Mouse (Mus musculus) layer of hippocampus, adult 2 months (tissue): ENCODE measurements at regions not wholly inside any gene's neighbourhood (a gene's known extent, or its start where the extent isn't known, plus 50 kb on each side); places are given as distances from the start of the nearest gene placed in this dataset.

ENCODE experiments used
- DNase-seq, 2 experiments: peaks; one replicate each; pipeline ENCODE4 v3.0.0; 2022; ENCODE audit warnings: low spot score in 2 of 2
- H3K27ac ChIP-seq: fragments of 200-600 bp; 2 replicates; pipeline ENCODE4 v1.8.1; 2022
- H3K4me3 ChIP-seq: fragments of 200-600 bp; 2 replicates; pipeline ENCODE4 v1.8.1; 2022; ENCODE audit warnings: mild to moderate bottlenecking
- CTCF ChIP-seq: fragments of 200-600 bp; conservative IDR thresholded peaks from 2 replicates; pipeline ENCODE4 v1.8.1; 2022; ENCODE audit warnings: antibody characterized with exemption, mild to moderate bottlenecking, moderate library complexity

DNA sequence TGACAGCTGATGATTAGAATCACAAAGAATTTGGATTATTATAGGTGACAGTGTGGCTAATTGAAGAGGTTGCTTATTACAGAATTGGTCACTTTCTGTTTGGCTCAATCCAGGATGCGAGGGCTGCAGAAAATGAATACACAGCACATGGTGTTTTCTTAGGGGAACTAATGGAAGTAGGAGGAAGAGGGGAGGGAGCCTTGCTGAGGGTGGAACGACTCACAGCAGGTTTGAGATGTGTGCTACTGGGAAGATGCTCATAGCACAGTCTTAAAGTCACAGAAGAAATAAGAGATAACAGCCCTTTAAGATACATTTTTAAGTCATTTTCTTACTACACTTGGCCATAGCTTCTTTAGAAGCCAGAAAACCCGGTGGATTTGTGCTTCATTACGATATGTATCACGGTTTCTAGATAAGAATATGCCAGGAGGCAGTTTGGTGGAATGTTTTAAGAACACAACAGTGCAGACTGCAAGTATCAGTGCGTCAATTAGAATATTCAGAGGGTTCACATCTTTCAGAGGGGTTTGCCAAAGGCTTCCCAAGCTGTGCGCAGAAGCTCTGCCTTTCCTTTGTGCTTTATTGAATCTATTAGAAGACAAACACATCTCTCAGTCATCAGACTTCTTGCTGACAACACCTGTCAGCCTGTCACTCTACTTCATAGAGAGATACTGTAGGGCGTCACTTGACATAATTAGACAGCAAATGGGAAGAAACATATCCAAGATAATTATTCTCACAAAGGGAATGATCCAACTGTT lies 853.7 kb downstream of the Otol1 start:
- DNase-seq, result peak in 1 of 2 experiments; percentile 63
- Histone ChIP-seq H3K4me3 (no peak overlapping the region), H3K27ac (peak overlapping the region; percentile 59)
- no peak for TF ChIP-seq CTCF

DNA sequence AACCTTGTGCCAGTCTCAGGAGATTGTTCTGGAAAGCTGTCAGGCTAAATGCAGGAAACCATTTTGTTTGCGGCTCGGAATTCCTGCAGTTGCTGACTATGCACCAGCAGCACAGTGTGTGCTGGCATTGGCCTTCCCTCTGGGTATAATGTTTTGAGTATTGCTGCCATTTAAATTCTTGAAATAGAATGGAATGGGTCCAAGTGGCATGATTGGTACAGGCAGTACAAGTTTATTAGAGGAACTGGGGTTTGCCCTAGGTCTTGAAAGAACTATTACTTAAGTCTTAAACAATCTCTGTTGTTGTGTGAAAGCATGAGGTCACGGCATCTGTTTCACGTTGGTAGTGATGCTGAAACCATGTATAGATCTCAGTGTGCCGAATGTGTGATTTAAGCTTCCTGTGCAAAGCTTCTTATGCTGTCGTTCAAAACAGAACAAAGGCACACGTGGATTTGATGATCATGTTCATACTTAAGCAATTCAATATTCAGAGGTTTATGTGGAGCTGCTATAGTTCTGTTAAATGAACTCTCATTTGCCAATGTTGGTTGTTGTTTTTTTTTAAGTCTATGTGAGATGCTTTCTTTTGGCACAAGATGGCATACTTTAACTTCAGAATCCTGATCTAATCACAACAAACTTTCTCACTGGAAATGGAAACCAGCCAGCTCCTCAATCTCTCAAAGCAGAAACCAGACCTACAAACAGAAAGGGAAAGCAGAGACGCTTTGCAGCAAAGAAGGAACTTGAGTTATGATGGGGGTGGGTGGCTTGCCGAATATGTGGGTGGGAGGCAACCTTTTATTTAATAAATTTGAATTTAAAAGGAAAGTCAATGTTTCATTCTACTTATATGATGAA lies 866.5 kb downstream of the Otol1 start:
- peak; percentile 52 for TF ChIP-seq CTCF
- peak; percentile 25 to 43 for DNase-seq
- H3K4me3 ChIP-seq, result no peak overlapping the region
- peak overlapping the region; percentile 69 for H3K27ac ChIP-seq

DNA sequence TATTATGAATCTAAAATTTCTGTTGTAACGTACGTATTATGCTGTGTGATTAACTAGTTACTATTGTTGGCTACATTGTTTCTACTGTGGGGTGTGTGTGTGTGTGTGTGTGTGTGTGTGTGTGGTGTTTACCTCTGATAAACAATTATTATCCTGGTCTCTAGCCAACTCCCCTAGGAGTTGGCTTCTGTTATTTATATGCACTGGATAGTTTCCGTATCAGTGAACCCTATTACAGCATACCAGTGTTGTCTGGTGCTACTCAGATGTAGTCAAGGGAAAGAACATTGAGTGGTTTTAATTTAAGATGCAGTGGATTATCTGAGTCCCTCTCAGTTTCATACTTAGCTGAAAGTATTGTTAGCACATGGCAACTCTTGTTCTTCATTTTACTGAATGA lies 867.2 kb downstream of the Otol1 start:
- DNase-seq, result no peak
- Histone ChIP-seq H3K27ac (peak overlapping the region; percentile 69; the same call in 1 of the 2 replicates), H3K4me3 (no peak overlapping the region)
- TF ChIP-seq CTCF, result no peak
